Mouse (Mus musculus): ENCODE measurements at regions not wholly inside any gene's neighbourhood (a gene's known extent, or its start where the extent isn't known, plus 50 kb on each side); places are given as distances from the start of the nearest gene placed in this dataset.

GRCm38 (mm10) chr7:40195366-40195765, 677.8 kb downstream of the Zfp619 start:
- H3K9ac ChIP-seq, result no peak overlapping the region
- no peaks in the 10 kb centered on the region for H3K36me3 ChIP-seq (replicated peaks)
- no peak overlapping the region for H3K4me2 ChIP-seq
- ATAC-seq (ENCODE audit: low FRiP score), result no peak
- no peaks in the 10 kb centered on the region for H3K9me3 ChIP-seq
- no peak overlapping the region for H3K27ac ChIP-seq
- 90% methylated on average over 3 of the region's 3 CpGs for WGBS
- no peaks in the 10 kb centered on the region for H3K4me1 ChIP-seq
- H3K4me3 ChIP-seq (replicated peaks), result no peak overlapping the region
- no peaks in the 10 kb centered on the region for H3K27me3 ChIP-seq

GRCm38 (mm10) chr7:40202615-40203014, 685.0 kb downstream of the Zfp619 start:
- H3K4me2 ChIP-seq, result no peak overlapping the region
- H3K27me3 ChIP-seq, result no peaks in the 10 kb centered on the region
- WGBS, result 90% methylated on average over 1 of the region's 1 CpGs
- H3K4me1 ChIP-seq, result no peaks in the 10 kb centered on the region
- no peaks in the 10 kb centered on the region for H3K9me3 ChIP-seq
- H3K27ac ChIP-seq, result no peak overlapping the region
- H3K4me3 ChIP-seq (replicated peaks), result no peak overlapping the region
- H3K36me3 ChIP-seq (replicated peaks), result no peaks in the 10 kb centered on the region
- no peak overlapping the region for H3K9ac ChIP-seq
- no peak for ATAC-seq (ENCODE audit: low FRiP score)

GRCm38 (mm10) chr7:40211956-40212355, 686.2 kb upstream of the Vstm2b start:
- H3K9ac ChIP-seq, result no peak overlapping the region
- WGBS, result 81% methylated on average over 5 of the region's 5 CpGs
- ATAC-seq (ENCODE audit: low FRiP score), result no peak
- no peak overlapping the region for H3K4me3 ChIP-seq (replicated peaks)
- H3K4me1 ChIP-seq, result no peaks in the 10 kb centered on the region
- no peak overlapping the region for H3K4me2 ChIP-seq
- no peaks in the 10 kb centered on the region for H3K36me3 ChIP-seq (replicated peaks)
- no peak overlapping the region for H3K27ac ChIP-seq
- H3K9me3 ChIP-seq, result no peaks in the 10 kb centered on the region
- H3K27me3 ChIP-seq, result no peaks in the 10 kb centered on the region

DNA sequence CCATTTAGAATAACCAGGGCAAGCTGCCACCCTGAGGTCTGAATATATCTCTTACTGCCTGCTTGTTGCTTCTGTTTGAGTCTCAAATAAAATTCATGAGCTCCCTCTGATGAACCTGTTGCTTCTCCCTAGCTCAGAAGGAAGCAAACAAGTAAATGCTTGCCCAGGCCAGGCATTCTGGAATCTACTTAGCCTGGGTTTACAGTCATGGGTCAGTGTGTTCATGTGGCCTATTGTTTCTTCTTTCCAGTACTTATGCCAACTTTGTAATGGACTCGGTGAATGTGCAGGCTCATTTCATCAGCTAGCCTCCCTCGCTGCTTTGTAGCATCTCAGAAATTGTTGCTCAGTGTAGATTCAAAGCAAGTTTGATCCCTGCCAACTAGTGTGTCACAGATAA, 685.6 kb upstream of the Vstm2b start:
- H3K36me3 ChIP-seq (replicated peaks), result no peaks in the 10 kb centered on the region
- H3K27me3 ChIP-seq, result no peaks in the 10 kb centered on the region
- H3K9me3 ChIP-seq, result no peaks in the 10 kb centered on the region
- no peak overlapping the region for H3K4me2 ChIP-seq
- no peak for ATAC-seq (ENCODE audit: low FRiP score)
- WGBS, result 80% methylated on average over 2 of the region's 2 CpGs
- no peak overlapping the region for H3K9ac ChIP-seq
- H3K4me1 ChIP-seq, result no peaks in the 10 kb centered on the region
- H3K27ac ChIP-seq, result no peak overlapping the region
- H3K4me3 ChIP-seq (replicated peaks), result no peak overlapping the region

DNA sequence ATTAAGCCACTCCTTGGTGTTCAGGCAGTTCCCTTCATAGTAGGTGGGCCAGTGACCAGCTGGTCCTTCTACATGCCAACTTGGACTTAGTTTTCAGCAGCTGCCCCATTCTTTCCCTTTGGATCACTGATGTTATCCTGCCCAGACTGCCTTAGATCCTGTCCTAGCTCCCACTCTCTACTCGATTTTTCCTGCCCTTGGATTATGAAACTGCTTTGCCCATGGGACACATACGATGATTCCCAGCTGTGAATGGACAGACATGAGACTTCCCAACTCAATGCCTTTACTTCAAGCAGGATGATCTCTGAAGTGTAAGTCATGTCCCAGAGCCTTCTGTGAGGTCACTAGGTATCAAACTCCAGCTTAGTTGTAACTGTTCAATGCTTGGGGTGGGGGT, 684.5 kb upstream of the Vstm2b start:
- H3K4me3 ChIP-seq (replicated peaks), result no peak overlapping the region
- 76% methylated on average over 2 of the region's 2 CpGs for WGBS
- no peak for ATAC-seq (ENCODE audit: low FRiP score)
- no peaks in the 10 kb centered on the region for H3K4me1 ChIP-seq
- H3K27me3 ChIP-seq, result no peaks in the 10 kb centered on the region
- no peaks in the 10 kb centered on the region for H3K9me3 ChIP-seq
- H3K4me2 ChIP-seq, result no peak overlapping the region
- no peaks in the 10 kb centered on the region for H3K36me3 ChIP-seq (replicated peaks)
- H3K27ac ChIP-seq, result no peak overlapping the region
- no peak overlapping the region for H3K9ac ChIP-seq

DNA sequence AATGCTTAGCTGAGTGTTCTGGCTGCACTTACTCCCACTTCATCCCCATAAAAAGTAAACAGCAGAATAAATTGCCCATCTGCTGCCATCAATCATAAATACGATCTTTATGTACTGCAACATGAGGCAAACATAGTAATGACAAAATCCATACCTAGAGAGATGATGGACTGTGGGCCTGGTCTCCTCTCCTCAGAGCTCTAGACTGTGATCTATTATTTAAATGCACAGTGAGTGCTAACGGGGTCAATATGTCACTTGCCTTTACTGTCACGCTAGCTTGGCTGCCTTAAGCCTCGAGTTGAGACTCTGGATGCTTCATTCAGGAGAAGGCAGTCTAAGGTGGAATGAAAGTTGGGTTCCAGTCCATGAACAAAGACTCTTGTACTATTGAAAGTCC, 683.7 kb upstream of the Vstm2b start:
- no peaks in the 10 kb centered on the region for H3K27me3 ChIP-seq
- no peaks in the 10 kb centered on the region for H3K9me3 ChIP-seq
- no peak for ATAC-seq (ENCODE audit: low FRiP score)
- no peak overlapping the region for H3K4me3 ChIP-seq (replicated peaks)
- no peaks in the 10 kb centered on the region for H3K36me3 ChIP-seq (replicated peaks)
- no peak overlapping the region for H3K27ac ChIP-seq
- H3K4me2 ChIP-seq, result no peak overlapping the region
- 58% methylated on average over 4 of the region's 4 CpGs for WGBS
- no peaks in the 10 kb centered on the region for H3K4me1 ChIP-seq
- no peak overlapping the region for H3K9ac ChIP-seq

DNA sequence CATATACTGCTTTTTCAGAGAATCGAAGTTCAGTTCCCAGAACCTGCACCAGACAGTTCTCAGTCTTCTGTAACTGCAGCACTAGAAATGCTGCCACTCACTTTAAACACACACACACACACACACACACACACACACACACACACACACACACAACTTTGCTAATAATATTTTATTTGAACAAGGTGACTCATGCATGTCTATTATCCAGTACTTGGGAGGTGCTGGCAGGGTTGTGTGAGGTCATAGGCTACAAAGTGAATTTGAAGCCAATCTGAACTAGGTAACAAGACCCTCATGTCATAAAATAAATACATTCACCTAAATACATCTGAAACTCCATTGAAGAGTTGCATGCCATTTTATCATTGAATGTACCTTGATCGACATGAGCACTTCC, 682.9 kb upstream of the Vstm2b start:
- Histone ChIP-seq H3K4me3 (replicated peaks) (no peak overlapping the region), H3K27me3 (no peaks in the 10 kb centered on the region), H3K27ac (no peak overlapping the region), H3K9me3 (no peaks in the 10 kb centered on the region), H3K4me1 (no peaks in the 10 kb centered on the region), H3K36me3 (replicated peaks) (no peaks in the 10 kb centered on the region), H3K9ac (no peak overlapping the region), H3K4me2 (no peak overlapping the region)
- ATAC-seq (ENCODE audit: low FRiP score), result no peak
- WGBS, result 91% methylated on average over 2 of the region's 2 CpGs

DNA sequence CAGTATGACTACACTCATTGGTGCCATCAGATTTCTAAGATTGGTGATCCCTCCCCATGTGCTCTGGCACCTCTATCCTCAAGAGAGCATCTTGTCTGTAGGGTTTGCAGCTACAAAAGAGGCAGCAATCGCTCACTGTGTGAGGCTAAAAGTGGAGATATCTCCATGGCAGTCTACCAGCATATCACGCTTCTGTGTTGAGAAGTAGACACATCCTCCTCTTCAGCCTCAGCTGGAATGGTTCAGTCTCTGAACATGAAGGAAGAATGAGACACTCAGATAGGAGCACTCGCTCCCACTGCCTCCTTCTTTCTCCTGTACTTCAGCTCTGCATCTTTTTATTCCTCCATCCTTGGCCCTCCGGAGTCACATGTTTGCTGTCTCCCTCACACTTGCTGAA, 677.6 kb upstream of the Vstm2b start:
- Histone ChIP-seq H3K27ac (no peak overlapping the region), H3K4me3 (replicated peaks) (no peak overlapping the region), H3K36me3 (replicated peaks) (no peaks in the 10 kb centered on the region), H3K4me2 (no peak overlapping the region), H3K27me3 (no peaks in the 10 kb centered on the region), H3K9me3 (no peaks in the 10 kb centered on the region), H3K4me1 (no peaks in the 10 kb centered on the region), H3K9ac (no peak overlapping the region)
- ATAC-seq (ENCODE audit: low FRiP score), result no peak
- 89% methylated on average over 4 of the region's 4 CpGs for WGBS

DNA sequence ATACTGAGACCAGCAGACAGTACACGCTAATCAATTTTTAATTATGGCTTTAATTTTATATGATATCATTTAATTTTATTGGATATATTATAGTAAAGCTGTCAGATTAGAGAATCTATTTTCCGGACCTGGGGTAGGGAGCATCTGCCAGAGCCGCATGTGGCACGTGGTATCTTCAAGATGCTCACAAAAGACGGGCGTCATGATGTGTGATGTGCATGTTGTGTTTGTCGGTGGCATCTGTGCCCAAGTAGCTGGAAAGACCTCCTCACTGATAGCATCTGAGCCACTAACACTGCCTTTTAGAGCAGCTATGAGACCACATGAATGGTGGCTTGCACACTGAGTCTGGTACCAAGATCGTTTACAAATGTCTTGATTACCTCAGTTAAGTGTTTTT, 652.9 kb upstream of the Vstm2b start:
- Histone ChIP-seq H3K36me3 (replicated peaks) (no peaks in the 10 kb centered on the region), H3K4me3 (replicated peaks) (no peak overlapping the region), H3K9ac (no peak overlapping the region), H3K9me3 (no peaks in the 10 kb centered on the region), H3K4me2 (no peak overlapping the region), H3K27me3 (no peaks in the 10 kb centered on the region), H3K4me1 (no peaks in the 10 kb centered on the region), H3K27ac (no peak overlapping the region)
- 90% methylated on average over 8 of the region's 8 CpGs for WGBS
- ATAC-seq (ENCODE audit: low FRiP score), result no peak

DNA sequence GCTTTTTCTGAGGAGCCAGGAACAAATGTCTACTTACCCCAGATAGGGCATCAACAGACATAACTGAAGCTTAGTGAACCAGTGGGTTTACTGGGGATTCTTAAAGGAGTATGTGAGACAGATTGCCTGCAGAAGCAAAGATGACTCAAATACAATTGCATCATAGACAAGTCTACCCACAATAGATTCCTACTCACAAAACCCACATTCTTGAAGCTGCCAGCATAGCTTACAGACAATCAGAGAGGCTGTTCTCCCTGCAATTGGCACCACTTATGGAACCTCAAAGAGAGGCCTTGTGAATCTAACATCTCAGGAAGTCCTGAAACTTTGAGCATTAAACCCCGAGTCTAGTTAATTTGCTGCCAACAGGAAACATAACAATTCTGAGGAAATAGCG, 649.6 kb upstream of the Vstm2b start:
- Histone ChIP-seq H3K4me3 (replicated peaks) (no peak overlapping the region), H3K27me3 (no peaks in the 10 kb centered on the region), H3K4me2 (no peak overlapping the region), H3K4me1 (no peaks in the 10 kb centered on the region), H3K9me3 (no peaks in the 10 kb centered on the region), H3K36me3 (replicated peaks) (no peaks in the 10 kb centered on the region), H3K27ac (no peak overlapping the region), H3K9ac (no peak overlapping the region)
- WGBS, result 89% methylated on average over 2 of the region's 2 CpGs
- no peak for ATAC-seq (ENCODE audit: low FRiP score)

DNA sequence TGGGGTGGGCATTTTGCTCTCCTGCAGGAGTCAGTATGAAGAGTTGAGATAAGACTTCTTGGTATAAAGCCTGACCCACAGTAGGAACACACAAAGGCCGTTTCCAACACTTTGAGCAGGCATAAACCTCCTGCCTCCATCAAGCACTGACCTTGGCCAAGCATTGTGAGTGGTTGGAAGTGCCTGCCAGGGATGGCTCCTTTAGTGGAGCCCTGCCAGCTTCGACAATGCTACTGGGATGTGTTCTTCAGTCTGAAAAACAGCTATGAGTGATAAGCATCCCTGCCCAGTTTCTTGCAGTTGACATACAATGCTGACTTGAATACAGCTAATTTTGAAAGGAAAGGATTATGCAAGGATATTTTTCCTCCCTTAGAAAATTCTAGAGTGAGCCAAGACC, 644.6 kb upstream of the Vstm2b start:
- Histone ChIP-seq H3K4me2 (no peak overlapping the region), H3K4me3 (replicated peaks) (no peak overlapping the region), H3K27ac (no peak overlapping the region), H3K9ac (no peak overlapping the region), H3K4me1 (0 out of 2 replicates have a peak, but pooled peaks cover 5% of the 10 kb centered on the region), H3K9me3 (no peaks in the 10 kb centered on the region), H3K36me3 (replicated peaks) (no peaks in the 10 kb centered on the region), H3K27me3 (no peaks in the 10 kb centered on the region)
- ATAC-seq (ENCODE audit: low FRiP score), result no peak
- WGBS, result 72% methylated on average over 2 of the region's 2 CpGs

- no peak overlapping the region for H3K4me3 ChIP-seq (replicated peaks)
- H3K4me1 ChIP-seq, result 0 out of 2 replicates have a peak, but pooled peaks cover 5% of the 10 kb centered on the region
- no peaks in the 10 kb centered on the region for H3K9me3 ChIP-seq
- ATAC-seq (ENCODE audit: low FRiP score), result no peak
- no peak overlapping the region for H3K9ac ChIP-seq
- H3K27ac ChIP-seq, result no peak overlapping the region
- no peak overlapping the region for H3K4me2 ChIP-seq
- 63% methylated on average over 1 of the region's 1 CpGs for WGBS
- H3K36me3 ChIP-seq (replicated peaks), result no peaks in the 10 kb centered on the region
- no peaks in the 10 kb centered on the region for H3K27me3 ChIP-seq
Measured at GRCm38 (mm10) chr7:40257733-40258376, 640.3 kb upstream of the Vstm2b start.

GRCm38 (mm10) chr7:40258377-40258739, 639.8 kb upstream of the Vstm2b start:
- Histone ChIP-seq H3K36me3 (replicated peaks) (no peaks in the 10 kb centered on the region), H3K27me3 (no peaks in the 10 kb centered on the region), H3K4me1 (0 out of 2 replicates have a peak, but pooled peaks cover 5% of the 10 kb centered on the region), H3K27ac (no peak overlapping the region), H3K4me3 (replicated peaks) (no peak overlapping the region), H3K9ac (no peak overlapping the region), H3K9me3 (no peaks in the 10 kb centered on the region), H3K4me2 (no peak overlapping the region)
- 75% methylated on average over 6 of the region's 6 CpGs for WGBS
- no peak for ATAC-seq (ENCODE audit: low FRiP score)
